Mouse (Mus musculus) neural tube, embryonic 12.5 days (tissue): Measurements from ENCODE around the gene Olfr287. TPM values are rescaled to one million over a fixed set of nuclear protein-coding genes. Genes with fewer than 3 reads are reported as not detected.
A peak's percentile ranks its signal among the peaks of the same experiment; 100 is the strongest.

ENCODE experiments used
- ATAC-seq: fragments of 200-750 bp; cut with Nextera tagmentation; 2 replicates; pipeline ENCODE4 v1.8.0; 2017; ENCODE audit warnings: low read depth, mild to moderate bottlenecking, moderate TSS enrichment, moderate library complexity; ENCODE audit not compliant: low FRiP score
- H3K27ac ChIP-seq: fragments of 300-500 bp; sonication (generic); 2 replicates; pipeline ENCODE4 v1.5.1; 2016
- H3K27me3 ChIP-seq: fragments of 300-500 bp; sonication (generic); replicated peaks from 2 replicates; pipeline ENCODE4 v1.6.1; 2016; ENCODE audit warnings: mild to moderate bottlenecking
- H3K36me3 ChIP-seq: fragments of 300-500 bp; sonication (generic); 2 replicates; pipeline ENCODE4 v1.6.1; 2016; ENCODE audit warnings: mild to moderate bottlenecking
- H3K4me1 ChIP-seq: fragments of 300-500 bp; sonication (generic); 2 replicates; pipeline ENCODE4 v1.6.1; 2016
- H3K4me2 ChIP-seq: fragments of 300-500 bp; sonication (generic); replicated peaks from 2 replicates; pipeline ENCODE4 v1.6.1; 2016; ENCODE audit warnings: mild to moderate bottlenecking
- H3K4me3 ChIP-seq: fragments of 300-500 bp; sonication (generic); 2 replicates; pipeline ENCODE4 v1.5.1; 2016
- H3K9ac ChIP-seq: fragments of 300-500 bp; sonication (generic); 2 replicates; pipeline ENCODE4 v1.6.1; 2016; ENCODE audit warnings: mild to moderate bottlenecking
- H3K9me3 ChIP-seq: fragments of 300-500 bp; sonication (generic); 2 replicates; pipeline ENCODE4 v1.6.1; 2016; ENCODE audit warnings: mild to moderate bottlenecking
- WGBS: fragments of 180-500 bp; shearing (Covaris S2); methylation state at CpG from one replicate; pipeline ENCODE4 v1.1.7; 2016; 5-methylcytosine and 5-hydroxymethylcytosine counted together
- polyA plus RNA-seq: library from polyadenylated mRNA; unstranded; fragments of >200 nt; fragmentation: Nextera tagmentation; extraction: Ambion mirVana; gene quantifications from 2 replicates; pipeline ENCODE4 v1.2.1, GENCODE M21; 2016

The Olfr287 gene
- polyA plus RNA-seq, 1 experiment from 2014 or later: not detected

- Histone ChIP-seq H3K4me1 (peaks cover 8% of the 10 kb centered on the region; the same call in 1 of the 2 replicates), H3K27me3 (no peaks in the 10 kb centered on the region), H3K36me3 (no peaks in the 10 kb centered on the region), H3K4me2 (no peak overlapping the region), H3K4me3 (no peak overlapping the region), H3K9me3 (no peaks in the 10 kb centered on the region), H3K27ac (no peak overlapping the region), H3K9ac (no peak overlapping the region)
- WGBS: 83% methylated on average over 4 of the region's 4 CpGs
- no peak for ATAC-seq
Observed at GRCm38 (mm10) chr15:98184456-98184855, 36.4 kb downstream of the Olfr287 start.

- peaks cover 8% of the 10 kb centered on the region; the same call in 1 of the 2 replicates for H3K4me1 ChIP-seq
Observed at GRCm38 (mm10) chr15:98181856-98182570, 38.8 kb downstream of the Olfr287 start.

DNA sequence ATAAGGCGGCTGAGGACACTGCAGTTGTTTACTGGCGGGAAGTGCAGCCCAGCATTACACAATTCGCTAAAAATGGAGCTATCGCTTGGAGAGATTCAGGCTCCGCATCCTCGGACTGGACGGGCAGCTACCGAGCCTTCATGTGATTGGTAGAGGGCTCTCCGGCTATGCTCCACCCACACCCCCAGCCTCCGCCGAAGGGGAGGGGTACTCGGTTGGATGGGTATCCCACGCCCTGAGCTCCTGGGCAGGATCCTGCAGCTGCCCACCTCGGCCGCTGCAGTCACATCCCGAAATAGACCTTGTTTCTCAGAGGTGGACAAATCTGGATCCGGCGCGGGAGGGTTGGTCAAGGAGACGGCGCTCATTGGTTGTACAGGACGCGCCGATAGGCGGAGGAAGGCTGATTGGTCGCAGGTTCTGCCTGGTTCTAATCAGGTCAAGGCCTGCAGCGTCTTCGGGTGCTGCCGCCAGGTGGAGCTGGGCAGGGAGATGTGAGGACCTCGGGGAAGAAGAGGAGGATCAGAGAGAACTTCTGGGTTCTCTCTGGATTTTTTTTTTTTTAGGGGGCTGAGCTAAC, 39.6 kb downstream of the Olfr287 start:
- Histone ChIP-seq H3K4me3 (peak overlapping the region; percentile 43), H3K27me3 (0 out of 2 replicates have a peak, but pooled peaks cover 3% of the 10 kb centered on the region), H3K4me1 (peaks cover 8% of the 10 kb centered on the region; the same call in 1 of the 2 replicates), H3K9ac (peak overlapping the region; percentile 45), H3K4me2 (peak overlapping the region; percentile 76), H3K9me3 (no peaks in the 10 kb centered on the region), H3K27ac (0 out of 2 replicates have a peak overlapping the region, but pooled peaks have one; percentile 43), H3K36me3 (no peaks in the 10 kb centered on the region)
- WGBS: under 1% methylated on average over 30 of the region's 30 CpGs
- peak; percentile 98 for ATAC-seq

More at GRCm38 (mm10) chr15:98181856-98182570, 38.8 kb downstream of the Olfr287 start:
- ATAC-seq: no peak
- Histone ChIP-seq H3K4me2 (no peak overlapping the region), H3K9ac (no peak overlapping the region), H3K36me3 (no peaks in the 10 kb centered on the region), H3K27me3 (0 out of 2 replicates have a peak, but pooled peaks cover 2% of the 10 kb centered on the region), H3K4me3 (no peak overlapping the region), H3K27ac (no peak overlapping the region), H3K9me3 (no peaks in the 10 kb centered on the region)
- WGBS: 75% methylated on average over 12 of the region's 12 CpGs

- H3K4me2 ChIP-seq: peak overlapping the region; percentile 76
- no peaks in the 10 kb centered on the region for H3K36me3 ChIP-seq
- 0 out of 2 replicates have a peak, but pooled peaks cover 3% of the 10 kb centered on the region for H3K27me3 ChIP-seq
- 0 out of 2 replicates have a peak overlapping the region, but pooled peaks have one; percentile 43 for H3K27ac ChIP-seq
- 6% methylated on average over 26 of the region's 26 CpGs for WGBS
- ATAC-seq: no peak
- peaks cover 8% of the 10 kb centered on the region; the same call in 1 of the 2 replicates for H3K4me1 ChIP-seq
- no peaks in the 10 kb centered on the region for H3K9me3 ChIP-seq
- peak overlapping the region; percentile 45 for H3K9ac ChIP-seq
- H3K4me3 ChIP-seq: peak overlapping the region; percentile 43
Observed at GRCm38 (mm10) chr15:98180567-98181131, 40.2 kb downstream of the Olfr287 start.

GRCm38 (mm10) chr15:98177320-98177719, 43.5 kb downstream of the Olfr287 start:
- ATAC-seq: no peak
- Histone ChIP-seq H3K9me3 (no peaks in the 10 kb centered on the region), H3K4me1 (peaks cover 8% of the 10 kb centered on the region; the same call in 1 of the 2 replicates), H3K9ac (no peak overlapping the region), H3K27me3 (peaks cover 4% of the 10 kb centered on the region; the same call in 1 of the 2 replicates), H3K36me3 (no peaks in the 10 kb centered on the region), H3K4me3 (no peak overlapping the region), H3K27ac (no peak overlapping the region), H3K4me2 (no peak overlapping the region)
- 65% methylated on average over 3 of the region's 3 CpGs for WGBS

- Histone ChIP-seq H3K27me3 (peaks cover 28% of the 10 kb centered on the region), H3K36me3 (no peaks in the 10 kb centered on the region), H3K4me3 (no peak overlapping the region), H3K9ac (no peak overlapping the region), H3K4me2 (no peak overlapping the region), H3K4me1 (peaks cover 10% of the 10 kb centered on the region), H3K27ac (no peak overlapping the region), H3K9me3 (no peaks in the 10 kb centered on the region)
- no peak for ATAC-seq
- WGBS: 31% methylated on average over 8 of the region's 8 CpGs
Observed at GRCm38 (mm10) chr15:98173821-98174220, 47.0 kb downstream of the Olfr287 start.

DNA sequence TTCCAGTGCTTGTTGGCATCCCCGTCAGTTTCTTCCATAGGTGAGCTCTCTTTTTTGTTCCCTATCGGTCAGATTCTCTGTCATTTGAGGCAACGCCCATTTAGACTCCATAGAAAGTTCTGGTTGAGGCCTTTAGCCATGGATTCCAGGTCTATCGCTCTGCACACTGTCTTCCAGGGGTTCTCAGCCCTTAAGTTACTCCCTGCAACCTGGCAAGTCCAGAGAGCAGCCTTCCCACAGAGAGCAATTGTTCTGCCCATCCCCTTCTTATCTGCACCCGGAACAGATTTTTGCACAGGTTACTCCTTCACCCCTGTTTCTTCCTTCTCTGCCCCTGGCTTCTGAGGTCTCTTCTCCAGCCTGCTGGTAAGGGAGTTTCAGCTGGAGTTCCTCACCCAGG, 48.7 kb downstream of the Olfr287 start:
- no peak overlapping the region for H3K4me3 ChIP-seq
- ATAC-seq: no peak
- no peak overlapping the region for H3K4me2 ChIP-seq
- H3K9me3 ChIP-seq: no peaks in the 10 kb centered on the region
- peaks cover 20% of the 10 kb centered on the region for H3K4me1 ChIP-seq
- 74% methylated on average over 5 of the region's 5 CpGs for WGBS
- H3K9ac ChIP-seq: no peak overlapping the region
- H3K36me3 ChIP-seq: no peaks in the 10 kb centered on the region
- H3K27me3 ChIP-seq: peaks cover 39% of the 10 kb centered on the region
- H3K27ac ChIP-seq: no peak overlapping the region

DNA sequence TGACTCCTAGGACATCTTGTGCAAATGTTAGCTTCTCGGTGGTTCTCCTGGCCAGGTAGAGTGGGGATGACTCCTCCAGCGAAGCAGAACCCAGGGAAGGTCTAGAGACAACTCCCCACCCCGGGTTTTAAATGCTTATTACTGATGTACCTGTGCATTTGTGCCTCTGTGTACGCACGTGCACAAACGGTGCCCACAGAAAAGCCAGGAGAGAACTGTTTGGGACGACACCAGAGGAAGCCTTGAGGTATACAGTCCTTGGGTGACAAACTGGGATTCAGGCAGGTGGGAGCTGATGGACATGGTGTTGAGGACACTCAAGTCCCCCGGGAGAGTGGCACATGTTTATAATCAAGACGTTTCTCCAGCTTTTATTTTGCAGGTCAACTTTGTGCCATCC, 49.9 kb downstream of the Olfr287 start:
- Histone ChIP-seq H3K36me3 (no peaks in the 10 kb centered on the region), H3K27ac (no peak overlapping the region), H3K27me3 (peaks cover 37% of the 10 kb centered on the region), H3K9ac (no peak overlapping the region), H3K4me3 (no peak overlapping the region), H3K4me1 (peaks cover 24% of the 10 kb centered on the region), H3K9me3 (no peaks in the 10 kb centered on the region), H3K4me2 (peak overlapping the region; percentile 81)
- 71% methylated on average over 9 of the region's 9 CpGs for WGBS
- ATAC-seq: no peak

- peaks cover 24% of the 10 kb centered on the region for H3K4me1 ChIP-seq
- no peaks in the 10 kb centered on the region for H3K9me3 ChIP-seq
- H3K27ac ChIP-seq: no peak overlapping the region
- H3K36me3 ChIP-seq: no peaks in the 10 kb centered on the region
- H3K4me3 ChIP-seq: 0 out of 2 replicates have a peak overlapping the region, but pooled peaks have one; percentile 7
- peak overlapping the region; percentile 81 for H3K4me2 ChIP-seq
- WGBS: 38% methylated on average over 7 of the region's 7 CpGs
- no peak for ATAC-seq
- H3K9ac ChIP-seq: 0 out of 2 replicates have a peak overlapping the region, but pooled peaks have one; percentile 21
- peaks cover 42% of the 10 kb centered on the region for H3K27me3 ChIP-seq
Observed at GRCm38 (mm10) chr15:98170365-98170764, 50.5 kb downstream of the Olfr287 start.

DNA sequence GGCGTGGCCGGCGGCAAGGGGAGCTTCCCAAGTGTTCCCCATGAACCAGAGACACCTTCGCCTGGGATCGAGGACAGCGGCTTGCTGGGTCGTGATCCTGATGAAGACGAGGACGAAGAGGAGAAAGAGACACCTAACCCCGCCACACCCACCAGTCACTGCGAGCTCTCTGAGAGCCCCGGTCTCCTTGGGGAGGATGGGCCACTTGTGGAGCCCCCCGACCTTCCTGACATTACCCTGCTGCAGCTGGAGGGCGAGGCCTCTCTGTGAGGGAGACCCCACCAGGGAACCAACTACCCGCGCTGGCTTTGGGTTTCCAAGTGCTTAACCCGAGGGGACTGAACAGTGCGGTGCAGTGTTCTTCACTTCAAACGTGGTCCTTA, 52.2 kb downstream of the Olfr287 start:
- H3K4me1 ChIP-seq: peaks cover 24% of the 10 kb centered on the region
- WGBS: 2% methylated on average over 19 of the region's 19 CpGs
- H3K27me3 ChIP-seq: peaks cover 44% of the 10 kb centered on the region

DNA sequence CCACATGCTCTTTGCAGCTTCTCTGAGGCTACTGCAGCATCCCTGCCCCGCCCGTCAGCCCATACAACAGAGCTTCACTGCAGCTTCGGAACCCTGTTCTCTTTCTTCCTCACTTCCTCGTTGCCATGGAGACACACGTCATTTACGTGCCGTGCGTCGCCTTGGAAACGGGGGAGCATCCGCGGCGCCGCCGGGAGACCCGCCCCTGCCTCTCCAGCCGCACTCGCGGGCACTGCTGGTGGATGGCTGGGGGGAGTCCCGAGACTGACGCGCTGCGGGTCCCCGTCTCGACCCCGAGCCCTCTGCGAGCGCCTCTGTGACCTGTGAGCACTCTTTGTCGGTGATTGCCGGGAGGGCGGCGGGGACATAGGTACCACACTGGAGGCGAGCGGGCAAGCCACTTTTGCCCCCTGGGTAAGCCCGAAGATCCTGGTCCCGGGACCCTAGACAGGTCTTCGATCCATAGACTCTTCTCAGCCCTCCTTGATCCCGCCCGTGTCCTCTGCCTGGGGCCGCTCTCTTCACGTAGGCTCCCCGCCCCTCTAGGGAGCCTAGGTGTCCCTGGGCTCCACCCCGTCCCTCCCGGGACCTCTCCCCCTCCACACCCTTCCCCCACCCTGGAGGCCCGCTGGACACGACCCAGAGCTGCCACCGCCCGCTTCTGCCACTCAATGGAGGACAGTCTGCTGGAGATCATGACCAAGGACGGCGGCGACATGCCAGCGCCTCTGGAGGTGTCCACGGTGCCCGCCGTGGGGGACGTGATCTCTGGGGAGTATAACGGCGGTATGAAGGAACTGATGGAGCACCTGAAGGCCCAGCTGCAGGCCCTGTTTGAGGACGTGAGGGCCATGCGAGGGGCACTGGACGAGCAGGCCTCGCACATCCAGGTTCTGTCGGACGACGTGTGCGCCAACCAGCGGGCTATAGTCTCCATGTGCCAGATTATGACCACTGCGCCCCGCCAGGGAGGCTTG, 52.9 kb downstream of the Olfr287 start:
- Histone ChIP-seq H3K36me3 (no peaks in the 10 kb centered on the region), H3K4me3 (peak overlapping the region; percentile 52), H3K27ac (peak overlapping the region; percentile 79), H3K9me3 (no peaks in the 10 kb centered on the region), H3K9ac (peak overlapping the region; percentile 65), H3K4me2 (peak overlapping the region; percentile 81), H3K4me1 (peaks cover 24% of the 10 kb centered on the region), H3K27me3 (peaks cover 44% of the 10 kb centered on the region)
- peak; percentile 93 for ATAC-seq
- 1% methylated on average over 69 of the region's 69 CpGs for WGBS

More for the DNA sequence above, 52.2 kb downstream of the Olfr287 start:
- Histone ChIP-seq H3K4me2 (peak overlapping the region; percentile 81), H3K9me3 (no peaks in the 10 kb centered on the region), H3K36me3 (no peaks in the 10 kb centered on the region), H3K27ac (no peak overlapping the region), H3K9ac (peak overlapping the region; percentile 65), H3K4me3 (peak overlapping the region; percentile 52)
- ATAC-seq: no peak
